Mouse (Mus musculus): ENCODE measurements around the gene Mipol1. TPM values are rescaled to one million over a fixed set of nuclear protein-coding genes. Genes with fewer than 3 reads are reported as not detected.
"Not testable (repeated sequence)": the region's sequence is repeated elsewhere in the genome, so short reads cannot be mapped to it uniquely, and the experiment has no call there.

The Mipol1 gene
- 1 to 10 TPM; 4.5 to 7.4 (median 6.4) TPM for total RNA-seq (2022)

DNA sequence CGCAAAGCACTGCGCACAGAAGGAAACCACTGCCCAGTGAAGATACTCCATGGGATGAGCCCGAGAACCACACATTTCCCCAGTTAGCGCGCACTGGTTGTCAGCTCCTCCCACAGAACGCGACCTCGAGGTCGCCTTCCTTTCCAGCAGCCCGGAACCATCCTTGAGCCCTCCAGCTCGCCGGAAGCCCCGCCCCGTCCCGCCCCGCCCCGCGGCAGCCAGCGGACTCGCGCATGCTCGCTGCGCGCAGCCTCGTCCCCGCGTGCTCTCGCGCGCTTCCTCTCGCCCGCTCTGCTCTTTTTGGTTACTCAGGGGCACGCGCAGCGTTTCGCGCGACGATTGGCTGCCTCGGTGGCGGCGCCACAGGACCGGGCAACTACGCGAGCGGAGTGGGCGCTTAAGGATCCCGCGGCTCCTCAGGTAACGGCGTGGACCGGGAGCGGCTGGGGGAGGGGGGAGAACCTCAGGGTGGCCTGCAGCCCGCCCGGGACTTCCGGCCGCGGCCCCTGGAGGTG lies at the start of gene Mipol1, which contains the start of gene Prps1l3:
Mipol1 (plus strand) TSS at position 236 of the 515 bp plus-strand sequence.
Prps1l3 (plus strand) TSS at position 221 of the 515 bp plus-strand sequence.
- DNase-seq (ENCODE audit: low spot score in 2 of 2) = peak; percentile 77 to 81

DNA sequence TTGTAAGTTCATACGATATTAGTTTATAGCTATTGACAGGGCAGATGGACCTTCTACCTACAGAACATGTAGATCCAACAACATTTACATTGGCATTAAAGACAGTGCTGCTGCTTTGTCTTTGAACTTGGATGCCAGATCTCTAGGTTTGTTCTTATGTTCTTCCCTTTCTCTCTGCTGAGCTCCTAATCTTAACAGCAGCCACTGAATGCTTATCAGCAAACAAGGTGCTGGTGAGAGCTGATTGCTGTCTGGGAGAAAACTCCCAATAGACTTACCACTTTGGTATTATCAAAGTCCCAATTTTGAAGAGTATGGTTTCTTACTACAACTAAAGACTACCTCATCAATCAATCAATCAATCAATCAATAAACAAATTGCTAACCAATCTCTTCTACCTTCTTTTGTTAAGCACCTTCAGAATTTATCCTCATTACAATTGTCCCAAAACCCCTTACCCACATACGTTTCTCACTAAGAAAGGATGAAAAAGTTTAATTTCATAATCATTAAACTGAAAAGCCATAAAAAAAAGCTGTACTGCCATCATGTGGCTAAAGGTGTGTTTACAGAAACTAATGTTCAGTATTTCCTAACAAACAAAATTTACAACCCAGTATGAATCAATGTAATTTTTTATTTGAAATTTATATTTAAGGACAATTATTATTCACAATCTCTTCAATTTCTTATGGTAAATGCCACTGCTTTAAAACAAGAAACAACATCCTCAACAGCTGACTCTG lies 45.7 kb upstream of the Mipol1 start:
- no peak for DNase-seq (ENCODE audit: low spot score in 2 of 2)

DNA sequence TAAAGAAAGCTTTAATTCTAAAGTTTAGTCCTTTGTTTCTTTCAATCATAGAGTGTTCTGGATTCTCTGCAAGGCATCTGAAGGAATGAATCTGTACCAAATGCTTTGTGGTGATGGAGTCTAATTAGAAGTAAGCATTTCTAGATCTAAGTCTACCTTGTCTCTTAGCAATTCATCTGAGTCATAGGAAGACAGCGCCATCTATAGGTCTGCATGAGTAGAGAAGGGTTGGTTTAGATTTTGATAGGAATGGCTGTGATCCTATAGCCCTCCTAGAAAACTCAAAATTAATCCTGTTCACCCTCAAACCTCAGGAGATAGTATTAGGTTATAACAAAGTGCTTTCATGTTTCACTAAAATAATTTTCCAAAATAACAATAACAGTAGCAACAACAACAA lies 44.8 kb upstream of the Mipol1 start:
- DNase-seq (ENCODE audit: low spot score in 2 of 2) = no peak

GRCm38 (mm10) chr12:57186126-57186525 lies 44.1 kb upstream of the Mipol1 start:
- no peak for DNase-seq (ENCODE audit: low spot score in 2 of 2)

- no peak for DNase-seq (ENCODE audit: low spot score in 2 of 2)
These were observed 43.2 kb upstream of the Mipol1 start for GRCm38 (mm10) chr12:57187032-57187431.

DNA sequence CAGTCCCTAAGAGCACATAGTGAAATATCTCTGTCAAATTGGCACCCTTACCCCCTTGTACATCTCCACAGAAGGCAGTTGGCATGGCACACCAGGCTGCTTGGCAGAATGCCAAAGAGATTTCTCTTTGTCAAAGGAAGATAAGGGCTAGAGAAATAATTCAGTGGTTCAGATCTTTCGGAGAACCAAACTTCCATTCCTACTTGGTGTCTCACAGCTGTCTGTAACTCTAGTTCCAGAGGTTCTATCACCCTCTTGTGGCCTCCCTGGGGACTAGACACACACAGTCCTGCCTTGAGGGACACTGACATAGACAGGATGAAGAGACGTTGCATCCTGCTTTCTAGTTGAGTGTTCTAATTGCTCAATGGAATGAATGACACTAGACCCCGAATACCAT lies 35.6 kb upstream of the Mipol1 start:
- DNase-seq (ENCODE audit: low spot score in 2 of 2) = no peak

- no peak for DNase-seq (ENCODE audit: low spot score in 2 of 2)
These were observed 34.0 kb upstream of the Mipol1 start for GRCm38 (mm10) chr12:57196286-57196607.

- no peak for DNase-seq (ENCODE audit: low spot score in 2 of 2)
These were observed 33.4 kb upstream of the Mipol1 start for GRCm38 (mm10) chr12:57196608-57197362.

DNA sequence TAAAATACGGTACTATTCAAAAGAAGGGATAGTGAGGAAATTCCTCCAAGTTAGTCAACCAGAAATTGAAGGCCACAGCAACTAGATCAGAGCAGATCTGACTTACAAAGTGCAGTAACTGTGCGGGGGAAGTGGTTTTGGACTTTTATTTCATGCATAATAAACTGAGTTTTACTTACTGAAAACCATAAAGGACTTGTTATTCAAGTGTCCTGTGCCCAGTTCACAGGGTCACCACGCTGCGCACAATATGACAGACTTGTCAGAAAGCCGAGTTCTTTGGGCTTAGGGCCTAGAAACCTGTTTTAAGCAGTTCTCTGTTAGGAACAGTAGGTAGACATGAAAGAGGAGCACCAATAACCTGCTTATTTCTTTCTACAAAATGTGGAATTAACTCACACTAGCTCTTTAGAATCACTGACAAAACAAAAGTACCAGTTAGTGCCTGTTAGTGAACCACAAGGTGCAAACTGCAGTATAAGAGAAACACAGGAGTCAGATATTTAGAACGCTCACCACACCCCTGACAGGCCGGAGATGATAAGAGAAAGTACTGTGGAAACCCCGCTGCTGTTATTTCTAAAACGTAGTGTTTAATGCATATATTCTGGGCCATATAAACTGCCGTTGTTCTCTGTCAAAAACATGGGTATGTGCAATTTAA lies 32.7 kb upstream of the Mipol1 start, which contains the start of gene Slc25a21:
Slc25a21 (minus strand) TSS at position 110 of the 664 bp plus-strand sequence.
- DNase-seq (ENCODE audit: low spot score in 2 of 2) = no peak

GRCm38 (mm10) chr12:57198269-57198668 lies 32.0 kb upstream of the Mipol1 start:
- DNase-seq (ENCODE audit: low spot score in 2 of 2) = no peak

DNA sequence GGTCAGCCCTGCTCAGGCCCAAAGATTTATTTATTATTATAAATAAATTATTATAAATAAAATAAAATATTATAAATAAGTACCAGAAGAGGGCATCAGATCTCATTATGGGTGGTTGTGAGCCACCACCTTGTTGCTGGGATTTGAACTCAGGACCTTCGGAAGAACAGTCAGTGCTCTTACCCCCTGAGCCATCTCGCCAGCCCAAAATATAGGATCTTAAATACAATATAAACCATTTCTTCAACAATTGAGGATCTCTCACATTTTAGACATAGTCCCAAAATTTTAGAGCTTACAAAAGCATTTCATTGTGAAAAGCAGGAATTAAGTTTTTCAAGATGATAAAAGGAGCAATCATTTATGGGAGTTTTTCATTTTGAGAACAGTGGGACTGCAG lies 30.8 kb upstream of the Mipol1 start:
- no peak for DNase-seq (ENCODE audit: low spot score in 2 of 2)

- DNase-seq (ENCODE audit: low spot score in 2 of 2) = no peak
These were observed 28.3 kb upstream of the Mipol1 start for GRCm38 (mm10) chr12:57201901-57202300.

- DNase-seq (ENCODE audit: low spot score in 2 of 2) = no peak
These were observed 25.9 kb upstream of the Mipol1 start for GRCm38 (mm10) chr12:57204276-57204851.

DNA sequence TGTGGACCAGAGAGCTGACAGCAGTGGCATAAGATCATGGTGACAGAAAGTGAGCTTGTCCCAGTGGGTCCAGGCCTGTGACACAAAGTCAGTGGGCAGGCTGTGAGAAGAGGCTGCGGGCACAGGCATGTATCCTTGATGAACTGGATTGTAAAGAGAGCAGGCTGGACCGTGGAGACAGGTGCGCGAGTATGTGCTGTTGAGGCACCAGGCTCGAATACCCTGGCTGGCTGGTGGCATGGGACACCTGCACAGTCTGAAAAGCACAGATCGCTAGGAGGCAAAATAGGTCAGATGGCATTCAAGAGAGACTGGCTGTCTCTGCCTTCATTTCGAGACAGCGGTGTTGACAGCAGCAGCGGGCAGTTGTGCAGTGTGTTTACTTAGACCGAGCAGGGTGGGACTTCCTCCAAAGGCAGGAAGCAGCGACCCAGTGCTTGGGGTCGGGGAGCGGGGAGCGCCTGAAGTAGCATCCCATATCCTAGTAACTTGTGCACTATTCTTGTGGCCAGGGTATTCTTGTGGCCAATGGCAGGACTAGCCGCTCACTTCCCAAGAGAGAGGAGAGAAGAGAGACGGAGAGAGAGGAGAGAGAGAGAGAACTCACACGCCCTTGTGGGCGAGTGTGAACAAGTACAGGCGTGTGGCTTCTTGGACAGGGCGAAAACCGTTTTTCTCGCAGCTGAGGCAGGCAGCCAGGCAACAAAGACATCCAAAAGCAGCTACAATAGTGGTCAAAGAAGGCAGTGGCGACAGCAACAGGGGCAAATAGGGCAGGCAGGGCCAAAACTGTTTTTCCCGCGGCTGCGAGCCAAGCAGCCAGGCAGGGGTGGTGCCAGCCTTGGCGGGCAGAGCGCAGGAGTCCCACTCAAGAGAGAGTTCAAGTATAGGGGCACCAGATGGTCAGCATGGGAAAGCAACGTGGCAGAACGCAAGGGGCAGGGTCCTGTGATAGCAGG lies 18.6 kb upstream of the Mipol1 start:
- peak; percentile 51 for DNase-seq (ENCODE audit: low spot score in 2 of 2)

DNA sequence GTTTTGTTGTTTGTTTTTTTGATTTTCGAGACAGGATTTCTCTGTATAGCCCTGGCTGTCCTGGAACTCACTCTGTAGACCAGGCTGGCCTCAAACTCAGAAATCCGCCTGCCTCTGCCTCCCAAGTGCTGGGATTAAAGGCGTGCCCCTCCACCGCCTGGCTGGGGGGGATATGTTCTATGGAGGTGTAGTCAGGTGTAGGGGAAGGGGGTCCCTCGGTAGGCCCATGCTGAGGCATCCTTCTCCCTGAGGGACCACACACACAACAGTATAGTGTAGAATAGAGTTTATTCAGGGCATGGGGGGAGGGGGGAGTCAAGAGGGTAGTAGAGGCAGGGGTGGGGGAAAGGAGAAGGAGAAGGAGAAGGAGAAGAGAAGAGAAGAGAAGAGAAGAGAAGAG lies 17.8 kb upstream of the Mipol1 start:
- not testable (repeated sequence) for DNase-seq (ENCODE audit: low spot score in 2 of 2)

GRCm38 (mm10) chr12:57226411-57226810 lies 3.8 kb upstream of the Mipol1 start:
- DNase-seq (ENCODE audit: low spot score in 2 of 2) = no peak

DNA sequence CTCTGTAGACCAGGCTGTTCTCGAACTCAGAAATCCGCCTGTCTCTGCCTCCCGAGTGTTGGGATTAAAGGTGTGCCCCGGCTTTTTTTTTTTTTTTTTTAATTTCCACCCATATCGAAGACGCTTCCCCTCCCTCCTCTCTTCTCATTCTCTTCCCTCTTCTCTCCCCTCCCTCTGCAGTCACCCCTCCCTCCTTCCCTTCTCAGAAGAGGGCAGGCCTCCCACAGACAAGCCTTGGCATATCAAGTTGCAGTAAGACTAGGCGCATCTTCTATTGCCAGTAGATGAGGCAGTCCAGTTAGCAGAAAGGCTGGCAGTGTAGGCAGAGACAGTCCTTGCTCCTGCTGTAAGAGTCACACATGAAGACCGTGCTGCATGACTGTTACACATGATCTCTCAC lies 2.5 kb upstream of the Mipol1 start:
- DNase-seq (ENCODE audit: low spot score in 2 of 2) = no peak

DNA sequence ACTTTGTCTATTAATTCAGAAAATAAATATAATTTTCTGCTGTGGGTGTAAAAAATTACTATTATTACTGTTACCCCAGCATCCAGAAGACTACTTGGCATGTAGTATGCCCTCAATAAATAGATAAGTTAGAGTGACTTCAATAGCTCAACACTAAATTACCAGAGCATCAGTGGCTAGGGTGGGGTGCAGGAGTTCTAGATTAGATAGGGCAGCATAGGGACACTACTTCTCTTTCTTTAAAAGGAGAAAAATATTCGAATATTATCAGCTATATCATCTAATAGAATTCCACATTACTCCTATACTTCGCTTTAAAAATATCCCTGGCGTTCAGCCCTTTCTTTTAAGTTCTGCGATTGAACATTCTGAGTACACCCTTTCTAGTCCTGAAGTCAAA lies 524 bp upstream of the Mipol1 start:
- no peak for DNase-seq (ENCODE audit: low spot score in 2 of 2)

GRCm38 (mm10) chr12:57231085-57231875 lies 1.1 kb downstream of the Mipol1 start:
- no peak for DNase-seq (ENCODE audit: low spot score in 2 of 2)

GRCm38 (mm10) chr12:57233386-57233785 lies 3.2 kb downstream of the Mipol1 start:
- no peak for DNase-seq (ENCODE audit: low spot score in 2 of 2)
